Mouse (Mus musculus) liver, adult 2 months (tissue): ENCODE results near the gene Coq2. TPM values are rescaled to one million over a fixed set of nuclear protein-coding genes. Genes with fewer than 3 reads are reported as not detected.
A peak's percentile ranks its signal among the peaks of the same experiment; 100 is the strongest.

ENCODE experiments used
- DNase-seq: peaks from one replicate; pipeline ENCODE4 v3.0.0-alpha.2; 2011; ENCODE audit warnings: low read depth, low spot score; ENCODE audit errors: extremely low read depth
- H3K27ac ChIP-seq: fragments of 200-500 bp; replicated peaks from 2 replicates; pipeline ENCODE4 v1.5.1; 2012; ENCODE audit warnings: low read depth, mild to moderate bottlenecking, control low read depth, inconsistent platforms, low read length; ENCODE audit not compliant: insufficient read depth
- H3K27me3 ChIP-seq: fragments of 200-500 bp; 2 replicates; pipeline ENCODE4 v1.6.1; 2012; ENCODE audit warnings: mild to moderate bottlenecking, moderate library complexity, low read length, inconsistent platforms; ENCODE audit not compliant: control insufficient read depth, insufficient read depth
- H3K36me3 ChIP-seq: fragments of 200-500 bp; 2 replicates; pipeline ENCODE4 v1.6.1; 2012; ENCODE audit warnings: low read length, inconsistent platforms; ENCODE audit not compliant: control insufficient read depth, insufficient read depth
- H3K4me1 ChIP-seq: fragments of 200-500 bp; 2 replicates; pipeline ENCODE4 v1.6.1; 2011; ENCODE audit warnings: low read length; ENCODE audit not compliant: control insufficient read depth, insufficient read depth
- H3K4me3 ChIP-seq: fragments of 200-500 bp; 2 replicates; pipeline ENCODE4 v1.5.1; 2011; ENCODE audit warnings: low read depth, mild to moderate bottlenecking, control low read depth, low read length, moderate library complexity; ENCODE audit not compliant: insufficient read depth
- H3K79me2 ChIP-seq: fragments of 200-500 bp; 2 replicates; pipeline ENCODE4 v1.6.1; 2012; ENCODE audit warnings: inconsistent platforms, mild to moderate bottlenecking, low read length, moderate library complexity; ENCODE audit not compliant: control insufficient read depth, insufficient read depth
- H3K9ac ChIP-seq: fragments of 200-500 bp; 2 replicates; pipeline ENCODE4 v1.6.1; 2012; ENCODE audit warnings: low read depth, mild to moderate bottlenecking, control low read depth, inconsistent platforms, low read length
- CTCF ChIP-seq: fragments of 200-500 bp; IDR thresholded peaks from 2 replicates; pipeline ENCODE4 v1.5.1; 2011; ENCODE audit warnings: low read depth, low read length, control low read depth
- POLR2A ChIP-seq: fragments of 200-500 bp; IDR thresholded peaks from 2 replicates; pipeline ENCODE4 v1.6.1; 2011; ENCODE audit warnings: low read length, control low read depth; ENCODE audit not compliant: insufficient read depth; ENCODE audit errors: extremely low read depth
- WGBS: fragments of 180-500 bp; shearing (Covaris S2); methylation state at CpG from one replicate; pipeline ENCODE4 v1.1.7; 2018; 5-methylcytosine and 5-hydroxymethylcytosine counted together
- polyA plus RNA-seq: library from polyadenylated mRNA; depleted of rRNA; stranded (reverse); fragments of >200 nt; gene quantifications from 2 replicates; pipeline ENCODE4 v1.2.3, GENCODE M21; 2012
- total RNA-seq: library from RNA; depleted of rRNA; stranded (reverse); fragments of >200 nt; gene quantifications from 2 replicates; pipeline ENCODE4 v1.2.3, GENCODE M21; 2014

Gene Coq2
- total and polyA plus RNA-seq, 2 experiments, result 48.2 to 53.1 TPM

- no peak overlapping the region for H3K4me3 ChIP-seq
- DNase-seq, result peak; percentile 37
- peak overlapping the region; percentile 86 for H3K27ac ChIP-seq
- H3K36me3 ChIP-seq, result no peaks in the 10 kb centered on the region
- no peak for TF ChIP-seq POLR2A
- no peak for TF ChIP-seq CTCF
- no peaks in the 10 kb centered on the region; the same call in 1 of the 2 replicates for H3K4me1 ChIP-seq
- no peaks in the 10 kb centered on the region for H3K79me2 ChIP-seq
- 0 out of 2 replicates have a peak overlapping the region, but pooled peaks have one; percentile 25 for H3K9ac ChIP-seq
- WGBS, result 66% methylated on average over 8 of the region's 8 CpGs
- H3K27me3 ChIP-seq, result no peaks in the 10 kb centered on the region
Observed at GRCm38 (mm10) chr5:100636794-100637544, 38.0 kb downstream of the Coq2 start.

GRCm38 (mm10) chr5:100635908-100636307 is 39.0 kb downstream of the Coq2 start:
- Histone ChIP-seq H3K27me3 (no peaks in the 10 kb centered on the region), H3K9ac (no peak overlapping the region), H3K4me3 (no peak overlapping the region), H3K4me1 (no peaks in the 10 kb centered on the region; the same call in 1 of the 2 replicates), H3K27ac (no peak overlapping the region), H3K79me2 (no peaks in the 10 kb centered on the region), H3K36me3 (no peaks in the 10 kb centered on the region)
- TF ChIP-seq CTCF, result no peak
- TF ChIP-seq POLR2A, result no peak
- 85% methylated on average over 4 of the region's 4 CpGs for WGBS
- no peak for DNase-seq

- Histone ChIP-seq H3K4me1 (no peaks in the 10 kb centered on the region; the same call in 1 of the 2 replicates), H3K36me3 (no peaks in the 10 kb centered on the region), H3K27ac (no peak overlapping the region), H3K79me2 (no peaks in the 10 kb centered on the region), H3K9ac (no peak overlapping the region), H3K4me3 (no peak overlapping the region), H3K27me3 (no peaks in the 10 kb centered on the region)
- TF ChIP-seq CTCF (no peak), POLR2A (no peak)
- WGBS, result 91% methylated on average over 8 of the region's 8 CpGs
- DNase-seq, result peak; percentile 7
Observed at GRCm38 (mm10) chr5:100634885-100635478, 40.0 kb downstream of the Coq2 start.

GRCm38 (mm10) chr5:100632540-100633129 is 42.3 kb downstream of the Coq2 start:
- DNase-seq, result peak; percentile 18
- H3K9ac ChIP-seq, result no peak overlapping the region
- no peaks in the 10 kb centered on the region for H3K27me3 ChIP-seq
- 81% methylated on average over 8 of the region's 8 CpGs for WGBS
- TF ChIP-seq CTCF, result no peak
- no peak overlapping the region for H3K4me3 ChIP-seq
- H3K4me1 ChIP-seq, result no peaks in the 10 kb centered on the region; the same call in 1 of the 2 replicates
- H3K27ac ChIP-seq, result no peak overlapping the region
- no peaks in the 10 kb centered on the region for H3K36me3 ChIP-seq
- no peaks in the 10 kb centered on the region for H3K79me2 ChIP-seq

- no peaks in the 10 kb centered on the region for H3K36me3 ChIP-seq
- no peak for DNase-seq
- TF ChIP-seq POLR2A, result no peak
- TF ChIP-seq CTCF, result no peak
- no peak overlapping the region for H3K27ac ChIP-seq
- no peaks in the 10 kb centered on the region for H3K27me3 ChIP-seq
- H3K4me3 ChIP-seq, result no peak overlapping the region
- no peaks in the 10 kb centered on the region for H3K79me2 ChIP-seq
- 96% methylated on average over 4 of the region's 4 CpGs for WGBS
- no peaks in the 10 kb centered on the region for H3K4me1 ChIP-seq
- no peak overlapping the region for H3K9ac ChIP-seq
Observed at GRCm38 (mm10) chr5:100628807-100629206, 46.1 kb downstream of the Coq2 start.

GRCm38 (mm10) chr5:100626526-100626925 is 48.4 kb downstream of the Coq2 start:
- no peaks in the 10 kb centered on the region for H3K4me1 ChIP-seq
- 61% methylated on average over 6 of the region's 6 CpGs for WGBS
- H3K27ac ChIP-seq, result no peak overlapping the region
- H3K79me2 ChIP-seq, result no peaks in the 10 kb centered on the region
- no peaks in the 10 kb centered on the region for H3K27me3 ChIP-seq
- no peak overlapping the region for H3K9ac ChIP-seq
- no peaks in the 10 kb centered on the region for H3K36me3 ChIP-seq
- DNase-seq, result no peak
- H3K4me3 ChIP-seq, result no peak overlapping the region
- TF ChIP-seq POLR2A (no peak), CTCF (no peak)
